Mouse (Mus musculus): ENCODE measurements around the gene Mien1.

GRCm38 (mm10) chr11:98412797-98413301 is 25.9 kb downstream of the Mien1 start:
- TF ChIP-seq CTCF (IDR thresholded peaks at IDR 0.05; ENCODE audit: extremely low read depth, insufficient read depth, insufficient read length, insufficient replicate concordance) (no peak), POLR2A (IDR thresholded peaks at IDR 0.05; ENCODE audit: low read depth, low read length) (no peak)

All from spleen, adult 2 months (tissue).